Mouse (Mus musculus) olfactory bulb, adult 2 months (tissue): Measurements from ENCODE around the gene B4gat1.

Experiments
- CTCF ChIP-seq: fragments of 200-500 bp; IDR thresholded peaks from 2 replicates; pipeline ENCODE4 v1.5.1; 2012; ENCODE audit warnings: low read depth, mild to moderate bottlenecking, low read length, moderate library complexity; ENCODE audit not compliant: insufficient read depth
- POLR2A ChIP-seq: fragments of 200-500 bp; IDR thresholded peaks from 2 replicates; pipeline ENCODE4 v1.6.1; 2012; ENCODE audit warnings: mild to moderate bottlenecking, low read depth, low read length, moderate library complexity; ENCODE audit not compliant: insufficient read depth

GRCm38 (mm10) chr19:5053909-5054308, 15.3 kb downstream of the B4gat1 start:
- TF ChIP-seq POLR2A: no peak
- peak; percentile 79; the same call in 1 of the 2 replicates for TF ChIP-seq CTCF
